Mouse (Mus musculus) forebrain, postnatal 0 days (tissue): ENCODE measurements around the gene Dusp15. TPM values are rescaled to one million over a fixed set of nuclear protein-coding genes. Genes with fewer than 3 reads are reported as not detected.

Experiments used
- ATAC-seq: fragments of 200-750 bp; cut with Nextera tagmentation; 2 replicates; pipeline ENCODE4 v1.8.0; 2017; ENCODE audit warnings: mild to moderate bottlenecking, moderate library complexity
- DNase-seq: peaks from one replicate; pipeline ENCODE4 v3.0.0-alpha.2; 2015
- H3K27ac ChIP-seq: fragments of 300-500 bp; sonication (generic); 2 replicates; pipeline ENCODE4 v1.5.1; 2014; ENCODE audit warnings: low read depth, mild to moderate bottlenecking, antibody characterized with exemption, low read length, moderate library complexity, mixed read lengths
- H3K27me3 ChIP-seq: fragments of 300-500 bp; sonication (generic); 2 replicates; pipeline ENCODE4 v1.6.1; 2014; ENCODE audit warnings: mild to moderate bottlenecking, low read length, mixed read lengths; ENCODE audit not compliant: insufficient read depth
- H3K36me3 ChIP-seq: fragments of 300-500 bp; sonication (generic); 2 replicates; pipeline ENCODE4 v1.6.1; 2014; ENCODE audit warnings: mild to moderate bottlenecking, moderate library complexity; ENCODE audit not compliant: insufficient read depth
- H3K4me1 ChIP-seq: fragments of 300-500 bp; sonication (generic); 2 replicates; pipeline ENCODE4 v1.6.1; 2014; ENCODE audit warnings: antibody characterized with exemption; ENCODE audit not compliant: insufficient read depth
- H3K4me2 ChIP-seq: fragments of 300-500 bp; sonication (generic); 2 replicates; pipeline ENCODE4 v1.6.1; 2014; ENCODE audit warnings: low read depth, mild to moderate bottlenecking, moderate library complexity
- H3K4me3 ChIP-seq: fragments of 300-500 bp; sonication (generic); 2 replicates; pipeline ENCODE4 v1.5.1; 2014; ENCODE audit warnings: low read depth, low read length, mixed read lengths
- H3K9ac ChIP-seq: fragments of 300-500 bp; sonication (generic); 2 replicates; pipeline ENCODE4 v1.6.1; 2014; ENCODE audit warnings: mild to moderate bottlenecking
- H3K9me3 ChIP-seq: fragments of 300-500 bp; sonication (generic); 2 replicates; pipeline ENCODE4 v1.6.1; 2016; ENCODE audit warnings: low read length
- CTCF ChIP-seq: sonication (generic); IDR thresholded peaks from 2 replicates; pipeline ENCODE4 v1.5.1; 2016; ENCODE audit warnings: antibody characterized with exemption, control low read depth, low read depth
- WGBS: fragments of 180-500 bp; shearing (Covaris S2); extraction: QIAGEN DNeasy Blood & Tissue Kit; methylation state at CpG from one replicate; pipeline ENCODE4 v1.1.7; 2014; 5-methylcytosine and 5-hydroxymethylcytosine counted together
- polyA plus RNA-seq: library from polyadenylated mRNA; unstranded; fragments of >200 nt; fragmentation: Nextera tagmentation; extraction: Ambion mirVana; gene quantifications from 2 replicates; pipeline ENCODE4 v1.2.1, GENCODE M21; 2015
- total RNA-seq: library from RNA; depleted of rRNA; stranded (reverse); fragments of >200 nt; gene quantifications from 2 replicates; pipeline ENCODE4 v1.2.3, GENCODE M21; 2014; rRNA removed

Gene Dusp15
- total RNA-seq (23.7 and 25.0 TPM in 2 replicates), polyA plus RNA-seq (12.9 and 14.8 TPM in 2 replicates)

DNA sequence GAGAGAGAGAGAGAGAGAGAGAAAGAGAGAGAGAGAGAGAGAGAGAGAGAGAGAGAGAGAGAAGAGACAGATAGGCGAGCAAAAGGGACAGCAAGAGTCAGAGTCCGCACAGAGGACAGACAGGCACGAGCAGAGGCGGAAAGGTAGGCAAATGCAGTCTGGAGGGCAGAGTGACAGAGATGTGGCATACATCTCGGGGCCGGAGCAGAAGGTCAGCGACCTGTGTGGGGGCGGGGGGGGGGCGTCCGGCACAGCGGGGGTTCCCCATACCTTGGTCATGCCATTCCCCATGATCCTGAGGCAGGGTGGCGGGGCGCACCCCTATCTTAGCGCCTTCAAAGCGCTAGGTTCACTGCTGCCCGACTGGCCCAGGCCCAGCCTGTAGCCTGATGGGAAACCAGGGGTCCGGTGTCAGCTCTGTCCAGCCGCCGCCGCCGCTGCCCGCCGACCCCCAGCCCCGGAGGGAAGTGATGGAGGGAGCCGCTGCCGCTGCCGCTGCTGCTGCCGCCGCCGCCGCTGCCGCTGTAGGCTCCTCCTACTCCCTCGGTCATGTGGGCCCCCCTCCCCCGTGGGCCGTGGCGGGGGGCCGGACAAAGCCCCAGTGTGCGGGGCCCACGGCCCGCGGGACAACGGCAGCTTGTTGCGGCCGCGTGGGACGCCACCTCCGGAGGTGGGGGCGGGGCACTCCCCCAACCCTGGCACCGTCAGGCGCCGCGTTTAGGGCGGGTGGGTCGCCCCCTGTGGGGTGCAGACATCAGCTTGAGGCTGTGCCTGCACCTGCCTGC lies at the start of gene Dusp15:
Gene Dusp15, minus strand, starts transcription at position 634 of the 785 bp plus-strand sequence.
- WGBS: 1% methylated on average over 52 of the region's 54 CpGs
- peak; percentile 86 for ATAC-seq
- Histone ChIP-seq H3K9ac (peak within 1 kb of the TSS; percentile 82), H3K4me1 (peaks cover 7% of the 10 kb centered on the region; the same call in 1 of the 2 replicates), H3K27ac (peak within 1 kb of the TSS; percentile 81), H3K9me3 (no peaks in the 10 kb centered on the region), H3K4me2 (peak within 1 kb of the TSS; percentile 82), H3K4me3 (peak within 1 kb of the TSS; percentile 68), H3K27me3 (no peaks in the 10 kb centered on the region), H3K36me3 (no peaks in the 10 kb centered on the region)
- TF ChIP-seq CTCF: peak; percentile 56
- DNase-seq: peak; percentile 86

DNA sequence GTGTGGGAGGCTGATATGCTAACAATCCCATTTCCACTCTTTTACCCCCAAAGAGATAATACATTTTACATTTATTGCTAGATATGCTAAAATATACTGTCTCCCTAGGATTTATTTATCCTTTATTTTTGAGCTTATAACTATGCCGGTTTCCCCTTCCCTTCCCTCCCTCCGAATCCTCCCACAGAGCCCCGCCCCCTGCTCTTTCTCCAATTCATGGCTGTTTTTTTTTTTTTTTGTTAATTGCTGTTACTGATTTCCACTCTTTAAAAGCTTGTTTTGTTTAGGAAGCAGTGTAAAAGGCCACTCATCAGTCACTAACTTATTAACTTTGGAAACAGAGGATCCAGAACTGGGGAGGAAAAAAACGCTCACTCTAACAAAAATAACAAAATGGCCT lies 45.5 kb upstream of the Dusp15 start:
- 59% methylated on average over 4 of the region's 4 CpGs for WGBS
- ATAC-seq: no peak

DNA sequence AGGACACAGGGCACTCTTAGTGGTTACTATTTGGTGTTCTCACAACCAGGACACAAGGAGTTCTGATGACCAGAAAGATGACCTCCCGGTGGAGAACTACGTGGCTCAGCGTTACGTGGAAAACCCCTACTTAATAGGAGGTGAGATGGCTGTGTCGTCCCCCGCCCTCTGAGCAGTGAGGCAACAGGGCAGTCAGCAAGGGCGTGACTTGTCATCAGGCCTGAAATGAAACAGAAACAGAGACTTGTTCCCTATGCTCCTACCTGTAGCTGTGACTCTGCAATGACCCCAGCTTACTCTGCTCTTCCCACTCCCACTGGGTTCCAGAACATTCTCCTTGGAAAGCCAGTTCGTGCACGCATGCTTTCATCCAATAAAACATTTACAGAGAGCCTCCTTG lies 40.0 kb upstream of the Dusp15 start:
- Histone ChIP-seq H3K9ac (no peak overlapping the region), H3K27ac (no peak overlapping the region), H3K36me3 (no peaks in the 10 kb centered on the region), H3K4me2 (no peak overlapping the region), H3K4me1 (no peaks in the 10 kb centered on the region), H3K9me3 (no peaks in the 10 kb centered on the region), H3K27me3 (no peaks in the 10 kb centered on the region), H3K4me3 (no peak overlapping the region)
- DNase-seq (no peak), ATAC-seq (no peak)
- 92% methylated on average over 9 of the region's 9 CpGs for WGBS
- no peak for TF ChIP-seq CTCF

More for the DNA sequence above, 45.5 kb upstream of the Dusp15 start:
- no peak for TF ChIP-seq CTCF
- no peak overlapping the region for H3K4me2 ChIP-seq
- H3K4me3 ChIP-seq: no peak overlapping the region
- DNase-seq: no peak
- no peak overlapping the region for H3K9ac ChIP-seq
- no peak overlapping the region for H3K27ac ChIP-seq
- H3K4me1 ChIP-seq: no peaks in the 10 kb centered on the region
- H3K9me3 ChIP-seq: no peaks in the 10 kb centered on the region
- H3K36me3 ChIP-seq: no peaks in the 10 kb centered on the region
- H3K27me3 ChIP-seq: no peaks in the 10 kb centered on the region

DNA sequence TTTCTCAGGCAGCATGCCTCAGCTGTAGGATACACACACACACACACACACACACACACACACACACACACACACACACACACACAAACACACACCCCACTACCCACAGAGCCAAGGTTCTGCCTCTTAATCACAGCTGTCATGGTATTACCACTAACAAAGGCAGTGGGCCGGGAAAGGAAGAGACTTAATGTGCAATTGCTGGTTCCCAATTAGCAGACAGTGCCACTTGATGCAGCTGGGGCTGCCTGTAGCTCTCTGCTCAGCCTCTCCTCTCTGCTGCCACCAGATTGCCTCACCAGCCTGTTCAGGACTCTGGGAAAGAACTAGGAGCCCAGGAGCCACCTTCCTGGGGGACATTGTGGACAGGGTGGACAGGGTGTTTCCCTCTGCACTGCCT lies 34.1 kb upstream of the Dusp15 start:
- no peaks in the 10 kb centered on the region for H3K9me3 ChIP-seq
- H3K27ac ChIP-seq: no peak overlapping the region
- no peak overlapping the region for H3K4me2 ChIP-seq
- no peak for TF ChIP-seq CTCF
- H3K9ac ChIP-seq: no peak overlapping the region
- H3K27me3 ChIP-seq: no peaks in the 10 kb centered on the region
- H3K4me3 ChIP-seq: no peak overlapping the region
- no peaks in the 10 kb centered on the region for H3K4me1 ChIP-seq
- peak; percentile 97 for ATAC-seq
- peak; percentile 49 for DNase-seq
- 14% methylated on average over 1 of the region's 1 CpGs for WGBS
- no peaks in the 10 kb centered on the region for H3K36me3 ChIP-seq

DNA sequence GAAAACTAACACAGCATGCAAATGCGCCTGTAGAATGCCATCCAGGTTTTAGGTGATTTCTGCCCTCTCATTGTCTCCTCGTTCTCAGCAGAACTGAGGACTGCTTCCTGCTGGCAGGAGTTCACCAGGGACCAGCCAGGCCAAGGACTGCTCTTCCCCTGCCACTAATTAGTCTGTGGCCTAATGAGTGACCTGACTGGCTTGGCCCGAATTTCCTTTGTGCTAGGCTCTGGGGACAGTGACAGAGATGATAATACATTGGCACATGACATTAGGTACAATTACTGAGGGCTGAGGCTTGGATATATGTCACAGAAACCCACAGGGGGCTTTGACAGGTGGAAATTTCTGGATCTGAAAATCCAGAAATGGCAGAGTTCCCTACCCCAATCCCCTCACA lies 25.5 kb upstream of the Dusp15 start:
- ATAC-seq (no peak), DNase-seq (no peak)
- Histone ChIP-seq H3K9ac (no peak overlapping the region), H3K4me3 (no peak overlapping the region), H3K9me3 (no peaks in the 10 kb centered on the region), H3K27me3 (no peaks in the 10 kb centered on the region), H3K36me3 (no peaks in the 10 kb centered on the region), H3K4me1 (no peaks in the 10 kb centered on the region), H3K4me2 (no peak overlapping the region), H3K27ac (no peak overlapping the region)
- TF ChIP-seq CTCF: no peak
- 40% methylated on average over 3 of the region's 3 CpGs for WGBS

DNA sequence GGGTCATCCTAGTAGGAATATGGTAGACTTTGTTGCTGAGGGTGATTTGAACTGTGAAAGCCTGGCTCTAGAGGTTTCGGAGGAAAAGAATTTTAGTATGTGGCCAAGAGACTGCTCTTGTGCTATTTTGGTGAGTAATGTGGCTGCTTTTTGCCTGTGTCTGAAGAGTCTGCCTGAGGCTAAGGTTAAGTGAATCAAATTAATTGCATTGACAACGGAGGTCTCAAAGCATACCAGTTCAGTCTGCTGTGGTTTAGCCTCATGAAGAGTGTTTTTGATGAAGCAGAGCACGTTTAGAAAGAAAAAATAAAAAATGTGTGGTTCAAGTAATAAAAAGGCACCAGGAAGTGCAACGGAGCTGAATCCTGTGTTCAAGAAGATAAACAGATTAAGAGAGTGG lies 14.1 kb upstream of the Dusp15 start:
- H3K27me3 ChIP-seq: no peaks in the 10 kb centered on the region; the same call in 1 of the 2 replicates
- WGBS: 73% methylated on average over 4 of the region's 4 CpGs
- no peak for TF ChIP-seq CTCF
- H3K4me1 ChIP-seq: no peaks in the 10 kb centered on the region
- no peak overlapping the region for H3K9ac ChIP-seq
- no peaks in the 10 kb centered on the region for H3K9me3 ChIP-seq
- ATAC-seq (no peak), DNase-seq (no peak)
- no peak overlapping the region for H3K27ac ChIP-seq
- H3K4me3 ChIP-seq: no peak overlapping the region
- no peak overlapping the region for H3K4me2 ChIP-seq
- H3K36me3 ChIP-seq: no peaks in the 10 kb centered on the region

DNA sequence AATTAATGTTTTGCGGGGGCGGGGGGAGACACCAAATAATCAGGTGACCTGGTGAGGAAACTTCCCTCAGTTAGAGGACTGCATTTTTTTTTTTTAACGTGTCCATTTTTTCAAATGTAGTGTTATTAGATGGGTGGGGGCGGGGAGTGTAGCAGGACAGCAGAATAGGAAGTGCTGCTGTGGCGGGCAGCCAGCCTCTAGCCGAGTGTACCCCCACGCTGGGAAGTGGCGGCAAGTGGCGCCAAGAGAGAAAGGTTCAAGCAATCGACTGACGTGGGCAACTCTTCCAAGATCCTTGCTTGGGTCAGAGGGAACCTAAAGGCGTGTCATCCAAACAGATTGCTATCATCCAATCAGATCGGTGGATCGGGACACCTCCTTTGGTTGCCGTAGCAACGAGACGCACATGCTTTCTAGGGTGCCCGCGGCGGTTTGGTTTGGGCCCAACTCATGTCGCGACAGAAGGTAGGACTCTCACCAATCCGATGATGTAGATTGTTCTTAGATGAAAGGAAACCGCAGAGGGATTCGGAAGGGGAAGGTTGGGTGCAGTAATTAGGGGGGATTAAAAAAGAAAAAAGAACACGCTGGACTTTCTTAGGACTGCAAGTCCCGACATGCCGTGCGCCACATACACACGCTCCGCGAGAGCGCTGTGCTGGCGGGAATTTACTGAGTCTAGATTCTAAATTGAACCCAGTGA lies 10.7 kb upstream of the Dusp15 start, which contains the start of gene Ttll9:
Gene Ttll9, plus strand, starts transcription at position 395 of the 703 bp plus-strand sequence.
- WGBS: 2% methylated on average over 34 of the region's 34 CpGs
- TF ChIP-seq CTCF: no peak
- ATAC-seq: peak; percentile 98
- H3K9me3 ChIP-seq: no peaks in the 10 kb centered on the region
- no peaks in the 10 kb centered on the region for H3K4me1 ChIP-seq
- no peaks in the 10 kb centered on the region; the same call in 1 of the 2 replicates for H3K27me3 ChIP-seq
- H3K4me3 ChIP-seq: peak within 1 kb of the TSS; percentile 48
- no peaks in the 10 kb centered on the region for H3K36me3 ChIP-seq
- DNase-seq: peak; percentile 92
- peak within 1 kb of the TSS; percentile 31 for H3K9ac ChIP-seq
- no peak within 1 kb of the TSS for H3K27ac ChIP-seq
- H3K4me2 ChIP-seq: peak within 1 kb of the TSS; percentile 58
